Mouse (Mus musculus) MEL (cell line): ENCODE data around the gene Scnm1. TPM values are rescaled to one million over a fixed set of nuclear protein-coding genes. Genes with fewer than 3 reads are reported as not detected.

Experiments
- DNase-seq: peaks from one replicate; pipeline ENCODE4 v3.0.0; 2011; ENCODE audit warnings: low read depth, low spot score
- H3K27ac ChIP-seq: 2 replicates; pipeline ENCODE4 v1.5.1; 2012; ENCODE audit warnings: low read depth, mild to moderate bottlenecking, control low read depth, low read length, moderate library complexity; ENCODE audit not compliant: control insufficient read depth
- H3K27me3 ChIP-seq, 2 experiments: fragments of 150-350 bp in 1 of 2; sonication (generic) in 1 of 2; 2 replicates each; pipeline ENCODE4 v1.6.1; 2012; ENCODE audit warnings: low read length in 2 of 2, mild to moderate bottlenecking in 2 of 2, improper control_type of control experiment in 1 of 2, moderate library complexity in 1 of 2; ENCODE audit not compliant: insufficient read depth in 2 of 2, control insufficient read depth in 1 of 2
- H3K36me3 ChIP-seq, 2 experiments: 2 replicates each; pipeline ENCODE4 v1.6.1; 2012 to 2014; ENCODE audit warnings: low read length in 2 of 2, improper control_type of control experiment in 1 of 2, inconsistent platforms in 1 of 2, mild to moderate bottlenecking in 1 of 2; ENCODE audit not compliant: insufficient read depth in 2 of 2, control insufficient read depth in 1 of 2
- H3K4me1 ChIP-seq, 2 experiments: fragments of 150-350 bp in 1 of 2; sonication (generic) in 1 of 2; 2 replicates each; pipeline ENCODE4 v1.6.1; 2012; ENCODE audit warnings: low read length in 2 of 2, improper control_type of control experiment in 1 of 2, mild to moderate bottlenecking in 1 of 2; ENCODE audit not compliant: insufficient read depth in 2 of 2, control insufficient read depth in 1 of 2
- H3K4me3 ChIP-seq, 2 experiments: fragments of 150-350 bp in 1 of 2; sonication (generic) in 1 of 2; 2 replicates each; pipeline ENCODE4 v1.5.1; 2012; ENCODE audit warnings: low read depth in 2 of 2, low read length in 2 of 2, mild to moderate bottlenecking in 2 of 2, moderate library complexity in 2 of 2, control low read depth in 1 of 2, improper control_type of control experiment in 1 of 2; ENCODE audit not compliant: control insufficient read depth in 1 of 2, insufficient read depth in 1 of 2
- H3K79me2 ChIP-seq: 2 replicates; pipeline ENCODE4 v1.6.1; 2012; ENCODE audit warnings: mild to moderate bottlenecking, low read length, moderate library complexity; ENCODE audit not compliant: control insufficient read depth, poor library complexity, insufficient read depth
- H3K9ac ChIP-seq: 2 replicates; pipeline ENCODE4 v1.6.1; 2012; ENCODE audit warnings: low read depth, mild to moderate bottlenecking, control low read depth, low read length, moderate library complexity; ENCODE audit not compliant: control insufficient read depth, poor library complexity, severe bottlenecking
- H3K9me3 ChIP-seq: fragments of 150-350 bp; sonication (generic); replicated peaks from 2 replicates; pipeline ENCODE4 v1.6.1; 2012; ENCODE audit warnings: mild to moderate bottlenecking, low read length, improper control_type of control experiment, moderate library complexity; ENCODE audit not compliant: insufficient read depth
- BHLHE40 ChIP-seq: IDR thresholded peaks from 2 replicates; pipeline ENCODE4 v1.6.1; 2012; ENCODE audit warnings: low read depth, mild to moderate bottlenecking, inconsistent platforms, low read length, improper control_type of control experiment, borderline replicate concordance
- CHD1 ChIP-seq: IDR thresholded peaks from 2 replicates; pipeline ENCODE4 v1.6.1; 2012; ENCODE audit warnings: low read depth, mild to moderate bottlenecking, inconsistent platforms, low read length, improper control_type of control experiment
- CTCF ChIP-seq, 3 experiments: IDR thresholded peaks in 2 of 3; conservative IDR thresholded peaks in 1 of 3; 2 replicates each; pipeline ENCODE4 v1.5.1; 2011 to 2012; ENCODE audit warnings: low read length in 3 of 3, low read depth in 2 of 3, mild to moderate bottlenecking in 2 of 3, improper control_type of control experiment in 1 of 3, inconsistent platforms in 1 of 3, mixed read lengths in 1 of 3, moderate library complexity in 1 of 3; ENCODE audit not compliant: control insufficient read depth in 1 of 3, insufficient read depth in 1 of 3, poor library complexity in 1 of 3, severe bottlenecking in 1 of 3
- EP300 ChIP-seq, 2 experiments: IDR thresholded peaks; 2 replicates each; pipeline ENCODE4 v1.6.1; 2011; ENCODE audit warnings: improper control_type of control experiment in 2 of 2, low read length in 2 of 2, low read depth in 1 of 2, mild to moderate bottlenecking in 1 of 2
- ETS1 ChIP-seq: IDR thresholded peaks from 2 replicates; pipeline ENCODE4 v1.6.1; 2012; ENCODE audit warnings: low read depth, mild to moderate bottlenecking, inconsistent platforms, low read length, improper control_type of control experiment, moderate library complexity
- GATA1 ChIP-seq: IDR thresholded peaks from 2 replicates; pipeline ENCODE4 v1.6.1; 2011; ENCODE audit warnings: low read depth, low read length, improper control_type of control experiment
- HCFC1 ChIP-seq: IDR thresholded peaks from 2 replicates; pipeline ENCODE4 v1.6.1; 2012; ENCODE audit warnings: low read depth, mild to moderate bottlenecking, inconsistent platforms, low read length, improper control_type of control experiment, moderate library complexity
- MAX ChIP-seq: IDR thresholded peaks from 2 replicates; pipeline ENCODE4 v1.6.1; 2011; ENCODE audit warnings: low read length, improper control_type of control experiment
- MXI1 ChIP-seq: IDR thresholded peaks from 2 replicates; pipeline ENCODE4 v1.6.1; 2011; ENCODE audit warnings: mild to moderate bottlenecking, low read depth, low read length, improper control_type of control experiment
- MYC ChIP-seq: IDR thresholded peaks from 2 replicates; pipeline ENCODE4 v1.6.1; 2011; ENCODE audit warnings: low read depth, mild to moderate bottlenecking, low read length, improper control_type of control experiment, moderate library complexity
- NRF1 ChIP-seq: IDR thresholded peaks from 2 replicates; pipeline ENCODE4 v1.6.1; 2014; ENCODE audit warnings: low read depth, mild to moderate bottlenecking, inconsistent platforms, low read length, improper control_type of control experiment, moderate library complexity; ENCODE audit not compliant: poor library complexity, insufficient read depth, severe bottlenecking
- POLR2AphosphoS5 ChIP-seq: IDR thresholded peaks from 2 replicates; pipeline ENCODE4 v1.6.1; 2012; ENCODE audit warnings: low read depth, borderline replicate concordance, mild to moderate bottlenecking, inconsistent platforms, low read length, moderate library complexity, mixed read lengths
- SIN3A ChIP-seq: IDR thresholded peaks from 2 replicates; pipeline ENCODE4 v1.6.1; 2012; ENCODE audit warnings: low read length, improper control_type of control experiment, inconsistent platforms
- SMC3 ChIP-seq: IDR thresholded peaks from 2 replicates; pipeline ENCODE4 v1.6.1; 2011; ENCODE audit warnings: low read depth, low read length, improper control_type of control experiment
- TAL1 ChIP-seq: IDR thresholded peaks from 2 replicates; pipeline ENCODE4 v1.6.1; 2012; ENCODE audit warnings: mild to moderate bottlenecking, inconsistent platforms, low read length, moderate library complexity, mixed read lengths
- TCF12 ChIP-seq: IDR thresholded peaks from 2 replicates; pipeline ENCODE4 v1.6.1; 2014; ENCODE audit warnings: low read depth, mild to moderate bottlenecking, inconsistent platforms, low read length, improper control_type of control experiment, moderate library complexity
- UBTF ChIP-seq: IDR thresholded peaks from 2 replicates; pipeline ENCODE4 v1.6.1; 2012; ENCODE audit warnings: low read depth, mild to moderate bottlenecking, inconsistent platforms, low read length, improper control_type of control experiment, moderate library complexity, borderline replicate concordance; ENCODE audit not compliant: insufficient read depth
- USF1 ChIP-seq: IDR thresholded peaks from 2 replicates; pipeline ENCODE4 v1.6.1; 2014; ENCODE audit warnings: low read depth, mild to moderate bottlenecking, inconsistent platforms, low read length, improper control_type of control experiment, moderate library complexity
- USF2 ChIP-seq, 2 experiments: IDR thresholded peaks; 2 replicates each; pipeline ENCODE4 v1.6.1; 2011 to 2012; ENCODE audit warnings: improper control_type of control experiment in 2 of 2, low read length in 2 of 2, borderline replicate concordance in 1 of 2, inconsistent platforms in 1 of 2, low read depth in 1 of 2, mild to moderate bottlenecking in 1 of 2; ENCODE audit not compliant: insufficient read depth in 1 of 2
- ZKSCAN1 ChIP-seq: IDR thresholded peaks from 2 replicates; pipeline ENCODE4 v1.6.1; 2012; ENCODE audit warnings: low read depth, mild to moderate bottlenecking, inconsistent platforms, low read length, improper control_type of control experiment, moderate library complexity
- polyA plus RNA-seq, 2 experiments: library from polyadenylated mRNA; stranded (reverse) in 1 of 2; unstranded in 1 of 2; fragments of >175 nt in 1 of 2; fragments of >200 nt in 1 of 2; gene quantifications; 2 replicates each; pipeline versions ENCODE4 v1.2.1 to v1.2.4; 2012; ENCODE audit warnings: low replicate concordance in 2 of 2, low read depth in 1 of 2; ENCODE audit not compliant: insufficient read length in 2 of 2, insufficient read depth in 1 of 2, missing spikeins in 1 of 2
- total RNA-seq: library from RNA; depleted of rRNA; stranded (reverse); fragments of 300-350 nt; gene quantifications from 2 replicates; pipeline ENCODE4 v1.2.3, GENCODE M21; 2012

Scnm1 gene
- total and polyA plus RNA-seq, 3 experiments = 93.1 to 104 TPM; not detected in 1

DNA sequence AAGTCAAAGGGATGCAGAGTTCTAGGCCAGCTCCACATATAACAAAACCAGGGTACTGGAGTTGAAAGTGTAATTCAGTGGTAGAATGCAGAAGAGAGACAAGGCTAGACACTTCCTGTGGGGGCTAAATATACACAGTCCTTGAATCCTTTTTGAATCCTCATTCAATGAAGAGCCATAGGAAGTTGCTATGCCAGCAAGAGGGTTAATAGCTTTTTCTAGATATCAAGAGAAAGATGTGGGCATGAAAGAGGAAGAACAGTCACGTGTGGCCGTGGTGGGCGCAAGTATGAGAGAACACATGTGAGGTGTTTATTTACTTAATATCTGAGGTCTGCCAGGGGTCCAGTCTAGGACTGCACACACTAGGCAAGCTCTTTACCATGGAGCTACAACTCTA is 2.5 kb upstream of the Scnm1 start:
- DNase-seq = peak; percentile 63
- H3K79me2 ChIP-seq = peaks cover 11% of the 10 kb centered on the region
- H3K9me3 ChIP-seq = no peaks in the 10 kb centered on the region
- H3K27me3 ChIP-seq = no peaks in the 10 kb centered on the region
- peak overlapping the region; percentile 79 for H3K27ac ChIP-seq
- TF ChIP-seq CTCF (IDR thresholded peaks at IDR 0.05 in 2 of 3, conservative IDR thresholded peaks at IDR 0.05 in 1 of 3; ENCODE audit: control insufficient read depth in 1 of 3, insufficient read depth in 1 of 3, low read depth in 2 of 3, low read length in 3 of 3, poor library complexity in 1 of 3, severe bottlenecking in 1 of 3) = no peak
- peak; percentile 14; the same call in 1 of the 2 replicates for TF ChIP-seq TAL1
- 0 out of 2 replicates have a peak, but pooled peaks have one; percentile 4 for TF ChIP-seq TCF12
- TF ChIP-seq USF2 (IDR thresholded peaks at IDR 0.05; ENCODE audit: borderline replicate concordance in 1 of 2, insufficient read depth in 1 of 2, low read depth in 1 of 2, low read length in 2 of 2) = peak in 1 of 2 experiments; percentile 71; a peak in 2 of 4 replicates
- no peak for TF ChIP-seq ZKSCAN1
- no peak for TF ChIP-seq UBTF
- TF ChIP-seq CHD1 = peak; percentile 62; the same call in 1 of the 2 replicates
- TF ChIP-seq USF1 = peak; percentile 92
- no peak for TF ChIP-seq SMC3
- peak; percentile 51 to 54; a peak in 2 of 4 replicates for TF ChIP-seq EP300 (IDR thresholded peaks at IDR 0.05; ENCODE audit: low read depth in 1 of 2, low read length in 2 of 2)
- TF ChIP-seq HCFC1 = 0 out of 2 replicates have a peak, but pooled peaks have one; percentile 9
- TF ChIP-seq MAX = peak; percentile 89
- peak; percentile 29; the same call in 1 of the 2 replicates for TF ChIP-seq GATA1
- no peak for TF ChIP-seq POLR2AphosphoS5
- peak; percentile 94 for TF ChIP-seq BHLHE40
- TF ChIP-seq NRF1 = no peak
- TF ChIP-seq ETS1 = peak; percentile 48; the same call in 1 of the 2 replicates
- peak; percentile 70; the same call in 1 of the 2 replicates for TF ChIP-seq SIN3A
- peak; percentile 86 for TF ChIP-seq MYC
- TF ChIP-seq MXI1 = peak; percentile 76; the same call in 1 of the 2 replicates
- peak overlapping the region; percentile 45 for H3K9ac ChIP-seq
- peak overlapping the region; percentile 55 to 86 for H3K4me3 ChIP-seq
- peaks cover 0 to 24% of the 10 kb centered on the region in 2 experiments for H3K36me3 ChIP-seq
- peaks cover 12 to 25% of the 10 kb centered on the region in 2 experiments for H3K4me1 ChIP-seq
